21 mouse cellular contexts compared by ENCODE assay signal in genomic region chr1:106637705-106638104, GRCm38 (mm10).
A peak's percentile ranks its signal among the peaks of the same experiment; 100 is the strongest.
DNase-seq lines count a peak whose midpoint lies in the region; ATAC-seq and TF ChIP-seq lines count a peak whose summit lies in the region.
"Had no signal": no experiment of that assay in that cellular context is flagged by ENCODE, and none has a peak within 500 bp of the region (broad histone marks: within the 10 kb centered on the region; RNA-seq: fewer than 3 reads in every experiment).

No protein-coding gene starts in this region.

- 86% methylated on average over 11 of the region's 11 CpGs for WGBS in forebrain, postnatal 0 days
- 86% methylated on average over 11 of the region's 11 CpGs for WGBS in forebrain, embryonic 16.5 days
- 96% methylated on average over 11 of the region's 11 CpGs for WGBS in midbrain, embryonic 11.5 days
- 91% methylated on average over 11 of the region's 11 CpGs for WGBS in midbrain, embryonic 15.5 days

- no peak overlapping the region for H3K4me2 ChIP-seq in forebrain, postnatal 0 days (ENCODE audit: low read depth)
- no peak overlapping the region for H3K4me2 ChIP-seq in forebrain, embryonic 16.5 days (ENCODE audit: low read length)
- H3K4me2 ChIP-seq in midbrain, embryonic 11.5 days = no peak overlapping the region
- H3K4me2 ChIP-seq in midbrain, embryonic 15.5 days = no peak overlapping the region
- H3K4me2 ChIP-seq: embryonic facial prominence, embryonic 12.5 days; embryonic facial prominence, embryonic 15.5 days; heart, embryonic 11.5 days; hindbrain, embryonic 12.5 days; hindbrain, embryonic 15.5 days had no signal

- no peaks in the 10 kb centered on the region for H3K36me3 ChIP-seq in forebrain, postnatal 0 days (ENCODE audit: insufficient read depth)
- no peaks in the 10 kb centered on the region for H3K36me3 ChIP-seq in forebrain, embryonic 16.5 days (ENCODE audit: control insufficient read depth, insufficient read depth)
- no peaks in the 10 kb centered on the region for H3K36me3 ChIP-seq in midbrain, embryonic 11.5 days (ENCODE audit: control insufficient read depth, insufficient read depth, low read length)
- H3K36me3 ChIP-seq in midbrain, embryonic 15.5 days (replicated peaks) = no peaks in the 10 kb centered on the region
- H3K36me3 ChIP-seq: embryonic facial prominence, embryonic 12.5 days; embryonic facial prominence, embryonic 15.5 days; hindbrain, embryonic 12.5 days; hindbrain, embryonic 15.5 days had no signal

- peak; percentile 4 for DNase-seq in forebrain, postnatal 0 days
- peak; percentile 28 for DNase-seq in midbrain, embryonic 11.5 days (ENCODE audit: low spot score, missing footprints)
- DNase-seq in adipocyte (ENCODE audit: low spot score) = no peak
- DNase-seq: adrenal gland, postnatal 10 days; adrenal gland, postnatal 36 days; cerebellum, adult 18-20 months; cerebellum, adult 9-10 months; cerebellum, postnatal 14 days; gastrocnemius, postnatal 10 days; gastrocnemius, postnatal 36 days; heart, adult 11 months had no signal

- H3K4me3 ChIP-seq in forebrain, postnatal 0 days (ENCODE audit: low read depth, low read length) = no peak overlapping the region
- no peak overlapping the region for H3K4me3 ChIP-seq in forebrain, embryonic 16.5 days (replicated peaks; ENCODE audit: low read length)
- H3K4me3 ChIP-seq in midbrain, embryonic 11.5 days (ENCODE audit: low read depth, low read length) = no peak overlapping the region
- H3K4me3 ChIP-seq in midbrain, embryonic 15.5 days = no peak overlapping the region
- H3K4me3 ChIP-seq: embryonic facial prominence, embryonic 12.5 days; embryonic facial prominence, embryonic 15.5 days; hindbrain, embryonic 12.5 days; hindbrain, embryonic 15.5 days had no signal

- H3K4me1 ChIP-seq in forebrain, postnatal 0 days (ENCODE audit: insufficient read depth) = no peaks in the 10 kb centered on the region
- no peaks in the 10 kb centered on the region for H3K4me1 ChIP-seq in forebrain, embryonic 16.5 days (replicated peaks; ENCODE audit: control insufficient read depth, insufficient read depth, low read length)
- no peaks in the 10 kb centered on the region for H3K4me1 ChIP-seq in midbrain, embryonic 11.5 days (ENCODE audit: control insufficient read depth, insufficient read depth, low read length)
- H3K4me1 ChIP-seq in midbrain, embryonic 15.5 days = no peaks in the 10 kb centered on the region
- H3K4me1 ChIP-seq: hindbrain, embryonic 12.5 days; hindbrain, embryonic 15.5 days had no signal

- no peaks in the 10 kb centered on the region for H3K9me3 ChIP-seq in forebrain, postnatal 0 days (ENCODE audit: low read length)
- no peaks in the 10 kb centered on the region for H3K9me3 ChIP-seq in forebrain, embryonic 16.5 days (ENCODE audit: control insufficient read depth, low read length)
- no peaks in the 10 kb centered on the region for H3K9me3 ChIP-seq in midbrain, embryonic 11.5 days (ENCODE audit: control insufficient read depth, low read length)
- no peaks in the 10 kb centered on the region for H3K9me3 ChIP-seq in midbrain, embryonic 15.5 days
- H3K9me3 ChIP-seq: embryonic facial prominence, embryonic 12.5 days; embryonic facial prominence, embryonic 15.5 days; hindbrain, embryonic 12.5 days; hindbrain, embryonic 15.5 days had no signal

- no peak overlapping the region for H3K27ac ChIP-seq in forebrain, postnatal 0 days (ENCODE audit: low read depth, low read length)
- no peak overlapping the region for H3K27ac ChIP-seq in forebrain, embryonic 16.5 days (ENCODE audit: low read length)
- no peak overlapping the region for H3K27ac ChIP-seq in midbrain, embryonic 11.5 days (ENCODE audit: low read depth, low read length)
- no peak overlapping the region for H3K27ac ChIP-seq in midbrain, embryonic 15.5 days
- H3K27ac ChIP-seq: hindbrain, embryonic 12.5 days; hindbrain, embryonic 15.5 days had no signal

- TF ChIP-seq CTCF in forebrain, postnatal 0 days (IDR thresholded peaks at IDR 0.05; ENCODE audit: low read depth) = no peak

- ATAC-seq in forebrain, postnatal 0 days = peak; percentile 45
- ATAC-seq in forebrain, embryonic 16.5 days = no peak
- ATAC-seq in midbrain, embryonic 11.5 days (ENCODE audit: low FRiP score) = 0 out of 2 replicates have a peak, but pooled peaks have one; percentile 30
- no peak for ATAC-seq in midbrain, embryonic 15.5 days (replicated peaks)
- ATAC-seq in megakaryocyte progenitor cell, adult 5-6 weeks (replicated peaks; ENCODE audit: poor library complexity) = peak; percentile 78
- ATAC-seq: activated CD4-positive, CD25-positive, alpha-beta regulatory T cell, adult 4 months; forebrain, embryonic 14.5 days had no signal

- H3K27me3 ChIP-seq in forebrain, postnatal 0 days (ENCODE audit: insufficient read depth, low read length) = no peaks in the 10 kb centered on the region
- H3K27me3 ChIP-seq in forebrain, embryonic 16.5 days (replicated peaks; ENCODE audit: control insufficient read depth, insufficient read depth, low read length) = no peaks in the 10 kb centered on the region
- H3K27me3 ChIP-seq in midbrain, embryonic 11.5 days (ENCODE audit: control insufficient read depth, insufficient read depth, low read length) = no peaks in the 10 kb centered on the region
- no peaks in the 10 kb centered on the region for H3K27me3 ChIP-seq in midbrain, embryonic 15.5 days (replicated peaks)
- H3K27me3 ChIP-seq: embryonic facial prominence, embryonic 12.5 days; embryonic facial prominence, embryonic 15.5 days; hindbrain, embryonic 12.5 days; hindbrain, embryonic 15.5 days had no signal

- no peak overlapping the region for H3K9ac ChIP-seq in forebrain, postnatal 0 days
- H3K9ac ChIP-seq in forebrain, embryonic 16.5 days (replicated peaks; ENCODE audit: low read depth, low read length) = no peak overlapping the region
- no peak overlapping the region for H3K9ac ChIP-seq in midbrain, embryonic 11.5 days (ENCODE audit: low read length)
- H3K9ac ChIP-seq in midbrain, embryonic 15.5 days = no peak overlapping the region
- H3K9ac ChIP-seq: embryonic facial prominence, embryonic 12.5 days; embryonic facial prominence, embryonic 15.5 days; hindbrain, embryonic 12.5 days; hindbrain, embryonic 15.5 days had no signal

Comparison
In these comparisons a context has a peak if more than half of its experiments do, and no peak if none do; other contexts are left out.
1. ATAC-seq: peak in forebrain, postnatal 0 days (single experiment), midbrain, embryonic 11.5 days (single experiment) and megakaryocyte progenitor cell, adult 5-6 weeks (single experiment); none in forebrain, embryonic 16.5 days (single experiment) and midbrain, embryonic 15.5 days (single experiment).